Mouse (Mus musculus): Measurements from ENCODE around the gene Ostm1.

DNA sequence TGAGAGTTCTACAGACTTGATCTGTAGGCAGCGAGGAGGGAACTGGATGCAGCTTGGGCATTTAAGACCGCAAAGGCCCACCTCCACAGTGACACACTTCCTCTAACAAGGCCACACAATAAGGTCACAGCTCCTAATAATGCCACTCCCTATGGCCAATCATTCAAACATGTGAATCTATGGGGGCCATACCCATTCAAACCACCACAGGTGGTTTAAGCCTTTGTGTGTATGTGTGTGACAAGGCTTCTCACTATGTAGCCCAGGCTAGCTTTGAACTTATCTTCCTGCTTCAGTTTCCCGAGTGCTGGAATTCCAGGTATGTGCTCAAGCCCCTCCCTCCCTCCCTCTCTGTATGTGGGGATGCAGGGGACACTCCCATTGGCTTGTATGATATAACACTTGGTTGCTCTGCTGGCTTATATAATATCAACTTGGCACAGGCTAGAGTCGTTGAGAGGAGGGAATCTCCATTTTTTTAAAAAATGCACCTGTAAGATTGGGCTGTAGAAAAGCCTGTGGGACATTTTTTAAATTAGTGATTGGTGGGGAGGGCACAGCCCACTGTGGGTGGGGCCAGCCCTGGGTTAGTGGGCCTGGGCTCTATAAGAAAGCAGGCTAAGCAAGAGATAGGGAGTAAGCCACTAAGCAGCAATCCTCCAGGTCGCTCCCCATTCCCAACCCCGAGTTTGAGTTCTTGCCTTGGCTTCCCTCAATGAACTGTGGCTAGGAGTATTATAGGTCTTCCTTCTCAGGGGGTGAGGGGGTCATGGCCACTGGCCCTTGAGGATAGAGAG lies 37.7 kb upstream of the Ostm1 start:
- TF ChIP-seq EP300 (IDR thresholded peaks at IDR 0.05; ENCODE audit: low read depth), result no peak
- TF ChIP-seq CTCF (IDR thresholded peaks at IDR 0.05; ENCODE audit: low read depth), result no peak
